Mouse (Mus musculus): Measurements from ENCODE around the gene Ppil1.

GRCm38 (mm10) chr17:29304376-29305057 lies 40.5 kb upstream of the Ppil1 start:
- TF ChIP-seq POLR2A (IDR thresholded peaks at IDR 0.05; ENCODE audit: low read depth, low read length) (no peak), CTCF (IDR thresholded peaks at IDR 0.05; ENCODE audit: borderline replicate concordance, insufficient read depth, low read length) (no peak)

Data from embryonic fibroblast, embryonic 13.5 days (primary cell).